Comparison of ENCODE assay signal across 10 mouse cellular contexts in genomic region chr1:30920620-30921177, GRCm38 (mm10). TPM values are rescaled to one million over a fixed set of nuclear protein-coding genes. Genes with fewer than 3 reads are reported as not detected.
DNase-seq lines count a peak whose midpoint lies in the region; ATAC-seq lines count a peak whose summit lies in the region.
"Had no signal": no experiment of that assay in that cellular context is flagged by ENCODE, and none has a peak within 500 bp of the region (broad histone marks: within the 10 kb centered on the region; RNA-seq: fewer than 3 reads in every experiment).

No protein-coding gene starts in this region.

- no peaks in the 10 kb centered on the region for H3K4me1 ChIP-seq in kidney, embryonic 14.5 days (ENCODE audit: control insufficient read depth, insufficient read depth, low read length)
- H3K4me1 ChIP-seq in hindbrain, embryonic 14.5 days (replicated peaks; ENCODE audit: control insufficient read depth, insufficient read depth, low read length) = no peaks in the 10 kb centered on the region
- H3K4me1 ChIP-seq in forebrain, embryonic 11.5 days (replicated peaks; ENCODE audit: control insufficient read depth, insufficient read depth, low read length) = no peaks in the 10 kb centered on the region
- H3K4me1 ChIP-seq: embryonic facial prominence, embryonic 13.5 days; neural tube, embryonic 12.5 days had no signal

- no peak overlapping the region for H3K4me3 ChIP-seq in kidney, embryonic 14.5 days (ENCODE audit: low read length)
- no peak overlapping the region for H3K4me3 ChIP-seq in hindbrain, embryonic 14.5 days (replicated peaks; ENCODE audit: low read length)
- no peak overlapping the region for H3K4me3 ChIP-seq in forebrain, embryonic 11.5 days (ENCODE audit: low read depth, low read length)
- H3K4me3 ChIP-seq: embryonic facial prominence, embryonic 13.5 days; neural tube, embryonic 12.5 days had no signal

- DNase-seq in kidney, adult 9 months = peak; percentile 67
- DNase-seq in ES-CJ7 (ENCODE audit: low read depth, low spot score) = peak; percentile 76
- peak; percentile 17 for DNase-seq in c-Kit-positive CD71-positive TER-119-positive erythroid progenitor cells, embryonic 14.5 days (ENCODE audit: low spot score)
- no peak for DNase-seq in adrenal gland, postnatal 25 days
- DNase-seq in hindbrain, embryonic 14.5 days (ENCODE audit: low spot score) = no peak
- DNase-seq in forebrain, embryonic 11.5 days (ENCODE audit: low spot score) = no peak

- WGBS in kidney, embryonic 14.5 days = 88% methylated on average over 1 of the region's 1 CpGs
- WGBS in hindbrain, embryonic 14.5 days = 94% methylated on average over 1 of the region's 1 CpGs
- WGBS in forebrain, embryonic 11.5 days = 93% methylated on average over 1 of the region's 1 CpGs

- no peak overlapping the region for H3K4me2 ChIP-seq in kidney, embryonic 14.5 days (replicated peaks; ENCODE audit: low read depth, low read length)
- H3K4me2 ChIP-seq in hindbrain, embryonic 14.5 days (replicated peaks) = no peak overlapping the region
- H3K4me2 ChIP-seq in forebrain, embryonic 11.5 days (ENCODE audit: low read depth, low read length, severe bottlenecking) = no peak overlapping the region
- H3K4me2 ChIP-seq: embryonic facial prominence, embryonic 13.5 days; neural tube, embryonic 12.5 days had no signal

- H3K27ac ChIP-seq in kidney, embryonic 14.5 days (ENCODE audit: low read depth, low read length) = no peak overlapping the region
- H3K27ac ChIP-seq in hindbrain, embryonic 14.5 days = no peak overlapping the region
- H3K27ac ChIP-seq in forebrain, embryonic 11.5 days (ENCODE audit: low read depth, low read length) = no peak overlapping the region
- H3K27ac ChIP-seq: embryonic facial prominence, embryonic 13.5 days; neural tube, embryonic 12.5 days had no signal

- peaks cover 20% of the 10 kb centered on the region for H3K9me3 ChIP-seq in kidney, embryonic 14.5 days (ENCODE audit: control insufficient read depth, low read length)
- peaks cover 16% of the 10 kb centered on the region for H3K9me3 ChIP-seq in hindbrain, embryonic 14.5 days (ENCODE audit: control insufficient read depth, low read length)
- H3K9me3 ChIP-seq in forebrain, embryonic 11.5 days (ENCODE audit: control insufficient read depth, low read length) = peaks cover 8% of the 10 kb centered on the region; the same call in 1 of the 2 replicates

- H3K9ac ChIP-seq in kidney, embryonic 14.5 days (ENCODE audit: low read depth, low read length) = no peak overlapping the region
- no peak overlapping the region for H3K9ac ChIP-seq in hindbrain, embryonic 14.5 days
- H3K9ac ChIP-seq in forebrain, embryonic 11.5 days (ENCODE audit: low read length) = no peak overlapping the region
- H3K9ac ChIP-seq: embryonic facial prominence, embryonic 13.5 days; neural tube, embryonic 12.5 days had no signal

- ATAC-seq in kidney, embryonic 14.5 days (ENCODE audit: low FRiP score, low TSS enrichment) = no peak
- peak; percentile 99 for ATAC-seq in neutrophil, adult 5-6 weeks (ENCODE audit: extremely low read depth, insufficient number of reproducible peaks, low FRiP score, poor library complexity, severe bottlenecking)
- ATAC-seq in hindbrain, embryonic 14.5 days (ENCODE audit: low FRiP score) = no peak
- no peak for ATAC-seq in forebrain, embryonic 11.5 days (replicated peaks; ENCODE audit: low FRiP score)

- H3K36me3 ChIP-seq in kidney, embryonic 14.5 days (ENCODE audit: control insufficient read depth, insufficient read depth, low read length) = no peaks in the 10 kb centered on the region
- H3K36me3 ChIP-seq in hindbrain, embryonic 14.5 days (replicated peaks; ENCODE audit: control insufficient read depth, insufficient read depth) = no peaks in the 10 kb centered on the region
- no peaks in the 10 kb centered on the region for H3K36me3 ChIP-seq in forebrain, embryonic 11.5 days (ENCODE audit: control insufficient read depth, insufficient read depth, low read length)
- H3K36me3 ChIP-seq: embryonic facial prominence, embryonic 13.5 days; neural tube, embryonic 12.5 days had no signal

- H3K27me3 ChIP-seq in kidney, embryonic 14.5 days (ENCODE audit: control insufficient read depth, insufficient read depth, low read length) = no peaks in the 10 kb centered on the region
- H3K27me3 ChIP-seq in hindbrain, embryonic 14.5 days (ENCODE audit: control insufficient read depth, insufficient read depth, low read length) = no peaks in the 10 kb centered on the region
- H3K27me3 ChIP-seq in forebrain, embryonic 11.5 days (ENCODE audit: control insufficient read depth, insufficient read depth, low read length) = no peaks in the 10 kb centered on the region
- H3K27me3 ChIP-seq: embryonic facial prominence, embryonic 13.5 days; neural tube, embryonic 12.5 days had no signal

RNA-seq across cellular contexts. Expression of gene Phf3, which starts 47.0 kb away (rescaled TPM):
- polyA plus RNA-seq in kidney, embryonic 14.5 days (2014; fragmentation: Nextera tagmentation; extraction: Ambion mirVana) = 39.4 and 60.6 TPM in 2 replicates
- total RNA-seq in neutrophil, adult 5-6 weeks (2017) = 227 and 264 TPM in 2 replicates
- 104 and 105 TPM in 2 replicates for total RNA-seq in adrenal gland, postnatal 25 days (2021)
- polyA plus RNA-seq in hindbrain, embryonic 14.5 days (2014; fragmentation: Nextera tagmentation; extraction: Ambion mirVana) = 56.9 and 58.3 TPM in 2 replicates
- 39.7 and 46.3 TPM in 2 replicates for polyA plus RNA-seq in forebrain, embryonic 11.5 days (2014; fragmentation: Nextera tagmentation; extraction: Ambion mirVana)

RNA-seq across cellular contexts. Expression of gene AC153137.1, which starts 57.1 kb away (rescaled TPM):
- not detected in 2 replicates for polyA plus RNA-seq in kidney, embryonic 14.5 days (2014; fragmentation: Nextera tagmentation; extraction: Ambion mirVana)
- not detected in 2 replicates for total RNA-seq in neutrophil, adult 5-6 weeks (2017)
- not detected in 2 replicates for total RNA-seq in adrenal gland, postnatal 25 days (2021)
- polyA plus RNA-seq in hindbrain, embryonic 14.5 days (2014; fragmentation: Nextera tagmentation; extraction: Ambion mirVana) = not detected in 2 replicates
- not detected in 2 replicates for polyA plus RNA-seq in forebrain, embryonic 11.5 days (2014; fragmentation: Nextera tagmentation; extraction: Ambion mirVana)
- polyA plus RNA-seq: embryonic facial prominence, embryonic 13.5 days; neural tube, embryonic 12.5 days had no signal

Comparison
In these comparisons a context has a peak if more than half of its experiments do, and no peak if none do; other contexts are left out.
1. DNase-seq: peak in kidney, adult 9 months (single experiment), ES-CJ7 (single experiment) and c-Kit-positive CD71-positive TER-119-positive erythroid progenitor cells, embryonic 14.5 days (single experiment); none in adrenal gland, postnatal 25 days (single experiment), hindbrain, embryonic 14.5 days (single experiment) and forebrain, embryonic 11.5 days (single experiment).